Mouse (Mus musculus) MEL (cell line): ENCODE measurements at regions not wholly inside any gene's neighbourhood (a gene's known extent, or its start where the extent isn't known, plus 50 kb on each side); places are given as distances from the start of the nearest gene placed in this dataset.

Experiments used
- CTCF ChIP-seq, 3 experiments: IDR thresholded peaks in 2 of 3; conservative IDR thresholded peaks in 1 of 3; 2 replicates each; pipeline ENCODE4 v1.5.1; 2011 to 2012; ENCODE audit warnings: low read length in 3 of 3, low read depth in 2 of 3, mild to moderate bottlenecking in 2 of 3, improper control_type of control experiment in 1 of 3, inconsistent platforms in 1 of 3, mixed read lengths in 1 of 3, moderate library complexity in 1 of 3; ENCODE audit not compliant: control insufficient read depth in 1 of 3, insufficient read depth in 1 of 3, poor library complexity in 1 of 3, severe bottlenecking in 1 of 3
- E2F4 ChIP-seq: IDR thresholded peaks from 2 replicates; pipeline ENCODE4 v1.6.1; 2011; ENCODE audit warnings: low read depth, low read length, improper control_type of control experiment, borderline replicate concordance
- EP300 ChIP-seq, 2 experiments: IDR thresholded peaks; 2 replicates each; pipeline ENCODE4 v1.6.1; 2011; ENCODE audit warnings: improper control_type of control experiment in 2 of 2, low read length in 2 of 2, low read depth in 1 of 2, mild to moderate bottlenecking in 1 of 2
- GATA1 ChIP-seq: IDR thresholded peaks from 2 replicates; pipeline ENCODE4 v1.6.1; 2011; ENCODE audit warnings: low read depth, low read length, improper control_type of control experiment
- MAFK ChIP-seq: IDR thresholded peaks from 2 replicates; pipeline ENCODE4 v1.6.1; 2011; ENCODE audit warnings: low read depth, mild to moderate bottlenecking, low read length, improper control_type of control experiment, borderline replicate concordance
- MAZ ChIP-seq: IDR thresholded peaks from 2 replicates; pipeline ENCODE4 v1.6.1; 2012; ENCODE audit warnings: low read depth, mild to moderate bottlenecking, inconsistent platforms, low read length, improper control_type of control experiment
- NELFE ChIP-seq: IDR thresholded peaks from 2 replicates; pipeline ENCODE4 v1.6.1; 2011; ENCODE audit warnings: low read depth, low read length, improper control_type of control experiment
- POLR2A ChIP-seq, 2 experiments: IDR thresholded peaks; 2 replicates each; pipeline ENCODE4 v1.6.1; 2011 to 2012; ENCODE audit warnings: low read length in 2 of 2, mild to moderate bottlenecking in 2 of 2, control low read depth in 1 of 2, improper control_type of control experiment in 1 of 2, low read depth in 1 of 2, moderate library complexity in 1 of 2; ENCODE audit not compliant: control insufficient read depth in 1 of 2, insufficient read depth in 1 of 2, poor library complexity in 1 of 2
- RCOR1 ChIP-seq: IDR thresholded peaks from 2 replicates; pipeline ENCODE4 v1.6.1; 2012; ENCODE audit warnings: low read depth, mild to moderate bottlenecking, inconsistent platforms, low read length, improper control_type of control experiment
- SIN3A ChIP-seq: IDR thresholded peaks from 2 replicates; pipeline ENCODE4 v1.6.1; 2012; ENCODE audit warnings: low read length, improper control_type of control experiment, inconsistent platforms
- TAL1 ChIP-seq: IDR thresholded peaks from 2 replicates; pipeline ENCODE4 v1.6.1; 2012; ENCODE audit warnings: mild to moderate bottlenecking, inconsistent platforms, low read length, moderate library complexity, mixed read lengths
- ZC3H11A ChIP-seq: IDR thresholded peaks from 2 replicates; pipeline ENCODE4 v1.6.1; 2012; ENCODE audit warnings: low read depth, mild to moderate bottlenecking, inconsistent platforms, low read length, improper control_type of control experiment
- ZNF384 ChIP-seq: IDR thresholded peaks from 2 replicates; pipeline ENCODE4 v1.6.1; 2012; ENCODE audit warnings: low read depth, mild to moderate bottlenecking, inconsistent platforms, low read length, improper control_type of control experiment

DNA sequence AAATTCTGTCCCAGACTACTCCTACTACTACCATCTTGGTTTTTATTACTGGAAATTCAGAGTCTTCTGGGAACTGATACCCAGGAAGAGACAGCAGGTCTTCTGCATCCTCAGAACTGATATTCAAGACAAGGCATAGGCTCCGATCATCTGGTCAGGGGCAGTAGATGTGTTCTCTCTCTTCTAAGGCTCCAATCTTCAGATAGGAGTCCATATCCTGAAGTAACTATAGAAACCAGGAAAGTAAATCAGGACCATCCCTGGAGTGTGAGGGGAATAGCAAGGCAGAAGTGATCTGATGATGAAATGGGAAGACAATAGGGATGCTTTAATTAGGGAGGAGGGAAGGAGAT is 55.9 kb downstream of the Actbl2 start:
- no peak for TF ChIP-seq ZNF384
- no peak for TF ChIP-seq SIN3A
- TF ChIP-seq EP300 (IDR thresholded peaks at IDR 0.05; ENCODE audit: low read depth in 1 of 2, low read length in 2 of 2) = no peak
- TF ChIP-seq CTCF (IDR thresholded peaks at IDR 0.05 in 2 of 3, conservative IDR thresholded peaks at IDR 0.05 in 1 of 3; ENCODE audit: control insufficient read depth in 1 of 3, insufficient read depth in 1 of 3, low read depth in 2 of 3, low read length in 3 of 3, poor library complexity in 1 of 3, severe bottlenecking in 1 of 3) = no peak
- TF ChIP-seq GATA1 = no peak
- no peak for TF ChIP-seq POLR2A (IDR thresholded peaks at IDR 0.05; ENCODE audit: control insufficient read depth in 1 of 2, insufficient read depth in 1 of 2, low read depth in 1 of 2, low read length in 2 of 2, poor library complexity in 1 of 2)
- TF ChIP-seq RCOR1 = no peak
- no peak for TF ChIP-seq NELFE
- no peak for TF ChIP-seq ZC3H11A
- no peak for TF ChIP-seq MAFK
- TF ChIP-seq E2F4 = no peak
- TF ChIP-seq MAZ = no peak
- TF ChIP-seq TAL1 = no peak
